Mouse (Mus musculus) heart, embryonic 13.5 days (tissue): ENCODE measurements around the gene Timm8b. TPM values are rescaled to one million over a fixed set of nuclear protein-coding genes. Genes with fewer than 3 reads are reported as not detected.

Source experiments
- ATAC-seq: fragments of 200-750 bp; cut with Nextera tagmentation; 2 replicates; pipeline ENCODE4 v1.8.0; 2017; ENCODE audit warnings: moderate TSS enrichment; ENCODE audit not compliant: insufficient number of reproducible peaks, low FRiP score, low TSS enrichment; ENCODE audit errors: extremely low read depth
- H3K27ac ChIP-seq: fragments of 300-500 bp; sonication (generic); replicated peaks from 2 replicates; pipeline ENCODE4 v1.5.1; 2015; ENCODE audit warnings: moderate library complexity, mild to moderate bottlenecking, inconsistent platforms
- H3K27me3 ChIP-seq: fragments of 300-500 bp; sonication (generic); replicated peaks from 2 replicates; pipeline ENCODE4 v1.6.1; 2015; ENCODE audit warnings: mild to moderate bottlenecking, inconsistent platforms
- H3K36me3 ChIP-seq: fragments of 300-500 bp; sonication (generic); 2 replicates; pipeline ENCODE4 v1.6.1; 2015; ENCODE audit warnings: mild to moderate bottlenecking, inconsistent platforms
- H3K4me1 ChIP-seq: fragments of 300-500 bp; sonication (generic); 2 replicates; pipeline ENCODE4 v1.6.1; 2015; ENCODE audit warnings: inconsistent platforms
- H3K4me2 ChIP-seq: fragments of 300-500 bp; sonication (generic); 2 replicates; pipeline ENCODE4 v1.6.1; 2015; ENCODE audit warnings: inconsistent platforms, mild to moderate bottlenecking, moderate library complexity
- H3K4me3 ChIP-seq: fragments of 300-500 bp; sonication (generic); 2 replicates; pipeline ENCODE4 v1.5.1; 2015; ENCODE audit warnings: moderate library complexity, mild to moderate bottlenecking, inconsistent platforms
- H3K9ac ChIP-seq: fragments of 300-500 bp; sonication (generic); 2 replicates; pipeline ENCODE4 v1.6.1; 2015; ENCODE audit warnings: inconsistent platforms, mild to moderate bottlenecking, moderate library complexity
- H3K9me3 ChIP-seq: fragments of 300-500 bp; sonication (generic); 2 replicates; pipeline ENCODE4 v1.6.1; 2016; ENCODE audit warnings: inconsistent platforms
- WGBS: fragments of 180-500 bp; shearing (Covaris S2); methylation state at CpG from one replicate; pipeline ENCODE4 v1.1.7; 2015; ENCODE audit warnings: mixed read lengths; 5-methylcytosine and 5-hydroxymethylcytosine counted together
- polyA plus RNA-seq: library from polyadenylated mRNA; unstranded; fragments of >200 nt; fragmentation: Nextera tagmentation; extraction: Ambion mirVana; gene quantifications from 2 replicates; pipeline ENCODE4 v1.2.1, GENCODE M21; 2015

Timm8b gene
- polyA plus RNA-seq, 1 experiment from 2014 or later = 247 TPM

DNA sequence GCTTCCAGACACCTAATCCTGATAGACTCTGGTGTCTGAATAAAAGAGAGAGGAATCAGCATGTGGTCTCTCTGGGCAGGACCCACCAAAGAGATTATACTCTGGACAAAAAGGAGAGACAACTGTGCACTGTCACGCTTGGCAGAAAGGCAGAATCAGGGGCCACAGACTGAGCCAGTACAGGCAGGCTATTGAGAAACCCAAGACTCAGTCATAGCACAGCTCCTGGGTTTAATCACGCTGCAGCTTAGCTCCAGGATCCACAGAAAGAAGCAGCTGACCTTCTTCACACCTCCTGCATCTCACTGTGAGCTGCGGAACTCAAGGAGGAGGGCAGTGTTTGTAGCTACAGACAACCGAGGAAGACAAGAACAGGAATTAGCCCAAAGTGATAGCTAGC is 23.3 kb upstream of the Timm8b start:
- Histone ChIP-seq H3K4me1 (no peaks in the 10 kb centered on the region), H3K36me3 (no peaks in the 10 kb centered on the region), H3K4me2 (no peak overlapping the region), H3K27me3 (no peaks in the 10 kb centered on the region), H3K4me3 (no peak overlapping the region), H3K9me3 (no peaks in the 10 kb centered on the region), H3K27ac (no peak overlapping the region), H3K9ac (no peak overlapping the region)
- WGBS = 27% methylated on average over 4 of the region's 4 CpGs
- no peak for ATAC-seq

DNA sequence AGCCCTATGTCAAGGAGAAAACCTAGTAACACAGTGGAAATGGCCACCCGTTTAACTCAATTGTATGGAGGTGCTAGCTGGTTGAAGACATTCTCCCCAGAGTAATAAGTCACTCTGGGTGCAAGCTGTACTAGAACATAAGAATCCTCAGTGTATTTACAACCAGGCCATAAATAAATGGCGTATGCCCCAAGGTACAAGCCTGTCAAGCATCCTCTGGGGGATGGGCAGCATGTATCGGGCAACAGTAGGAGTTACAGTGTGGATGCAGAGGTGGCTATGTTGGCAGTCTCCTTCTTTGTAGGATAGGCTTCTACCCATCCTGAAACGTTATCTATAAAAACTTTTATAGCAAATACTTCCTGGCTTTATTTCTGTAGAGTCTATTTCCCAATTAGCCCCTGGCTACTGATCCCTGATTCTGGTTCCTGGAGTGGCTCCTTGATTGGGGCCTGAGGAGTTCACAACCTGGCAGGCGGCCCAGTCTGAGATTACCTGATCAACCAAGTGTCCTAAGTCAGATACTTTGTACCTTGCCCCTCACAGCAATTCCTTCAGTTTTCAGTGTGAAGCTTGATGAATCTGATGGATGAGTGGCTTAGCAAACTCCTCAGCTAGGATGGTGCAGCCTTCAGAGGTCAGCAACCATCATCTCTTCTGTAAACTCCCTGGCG is 18.4 kb upstream of the Timm8b start:
- no peaks in the 10 kb centered on the region for H3K27me3 ChIP-seq
- H3K9me3 ChIP-seq = no peaks in the 10 kb centered on the region
- H3K4me3 ChIP-seq = no peak overlapping the region
- WGBS = 62% methylated on average over 6 of the region's 6 CpGs
- no peak overlapping the region for H3K4me2 ChIP-seq
- no peaks in the 10 kb centered on the region for H3K4me1 ChIP-seq
- no peak overlapping the region for H3K27ac ChIP-seq
- H3K36me3 ChIP-seq = no peaks in the 10 kb centered on the region
- no peak overlapping the region for H3K9ac ChIP-seq
- no peak for ATAC-seq

DNA sequence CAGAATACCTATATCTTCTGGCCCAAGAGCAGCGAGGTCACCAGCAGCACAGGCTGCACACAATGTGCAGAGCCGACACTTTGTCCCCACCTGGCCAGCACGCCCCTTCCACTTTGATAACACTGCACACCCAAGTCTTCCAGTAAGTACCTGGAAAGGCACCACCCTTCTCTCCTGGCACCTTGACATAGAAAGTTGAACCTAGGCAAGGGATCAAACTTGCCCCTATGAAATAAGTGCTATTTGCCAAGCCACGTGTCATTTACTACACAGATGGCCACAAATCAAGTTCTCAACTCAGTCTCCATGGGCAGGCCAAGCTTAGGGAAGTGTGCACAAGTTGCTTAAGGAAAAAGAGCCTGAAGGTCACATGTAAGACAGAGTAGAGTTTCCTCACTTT is 16.8 kb upstream of the Timm8b start:
- WGBS = 68% methylated on average over 4 of the region's 4 CpGs
- H3K4me2 ChIP-seq = no peak overlapping the region

DNA sequence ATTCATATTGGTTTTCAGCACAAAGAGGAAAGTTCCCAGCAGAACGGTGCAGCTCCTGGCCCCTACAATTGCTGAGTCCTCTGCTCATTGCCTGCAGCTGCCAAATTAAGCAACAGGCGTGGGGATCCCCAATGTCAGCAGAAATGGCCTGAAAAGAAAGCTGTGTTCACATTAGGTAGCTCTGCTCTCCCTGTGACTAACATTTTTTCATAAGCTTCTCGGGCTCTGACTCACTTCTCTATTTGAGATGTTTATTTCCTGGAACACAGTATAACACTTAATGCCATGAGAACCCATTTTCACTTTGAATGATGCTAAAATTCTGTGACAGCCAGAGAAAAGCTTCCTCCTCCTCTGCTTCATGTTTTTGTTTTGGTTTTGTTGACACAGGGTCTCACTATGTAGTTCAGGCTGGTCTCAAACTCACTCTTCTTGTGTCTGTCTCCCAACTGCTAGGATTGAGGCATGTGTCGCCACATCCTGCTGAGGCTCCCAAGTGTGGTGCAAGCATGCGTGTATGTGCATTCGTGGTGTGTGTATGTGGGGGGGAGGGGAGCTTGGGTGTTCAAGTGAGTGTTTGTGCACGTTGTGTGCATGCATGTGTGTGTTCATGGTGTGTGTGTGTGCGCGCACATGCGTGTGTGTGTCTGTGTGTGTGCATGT is 12.7 kb upstream of the Timm8b start:
- no peaks in the 10 kb centered on the region for H3K4me1 ChIP-seq
- ATAC-seq = no peak
- no peak overlapping the region for H3K4me2 ChIP-seq
- H3K9ac ChIP-seq = no peak overlapping the region
- 74% methylated on average over 10 of the region's 10 CpGs for WGBS
- H3K9me3 ChIP-seq = no peaks in the 10 kb centered on the region
- H3K27me3 ChIP-seq = no peaks in the 10 kb centered on the region
- peaks cover 16% of the 10 kb centered on the region for H3K36me3 ChIP-seq
- H3K4me3 ChIP-seq = no peak overlapping the region
- no peak overlapping the region for H3K27ac ChIP-seq

More for the DNA sequence above, 16.8 kb upstream of the Timm8b start:
- no peak for ATAC-seq
- no peak overlapping the region for H3K4me3 ChIP-seq
- H3K36me3 ChIP-seq = no peaks in the 10 kb centered on the region
- H3K27ac ChIP-seq = no peak overlapping the region
- H3K9ac ChIP-seq = no peak overlapping the region
- H3K27me3 ChIP-seq = no peaks in the 10 kb centered on the region
- no peaks in the 10 kb centered on the region for H3K4me1 ChIP-seq
- H3K9me3 ChIP-seq = no peaks in the 10 kb centered on the region

DNA sequence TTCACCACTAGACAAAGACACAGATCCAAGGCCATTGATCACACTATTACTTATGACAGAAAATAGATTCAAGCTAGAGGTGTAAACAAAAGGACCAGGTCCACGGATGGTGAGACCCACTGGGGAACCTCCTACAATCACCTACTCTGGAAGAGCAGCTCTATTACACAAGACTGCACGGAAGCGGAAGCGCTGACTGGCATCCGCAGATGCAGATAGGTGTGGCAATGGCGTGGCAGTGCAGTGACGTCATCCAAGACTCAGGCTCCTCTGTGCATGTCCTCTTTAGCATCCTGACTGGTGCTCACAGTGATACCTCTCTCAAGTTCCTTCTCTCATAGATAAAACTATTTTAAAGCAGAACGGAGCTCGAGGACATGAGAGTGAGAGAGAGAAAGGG is 10.8 kb upstream of the Timm8b start:
- WGBS = 81% methylated on average over 9 of the region's 9 CpGs
- no peak for ATAC-seq
- H3K9ac ChIP-seq = no peak overlapping the region
- no peak overlapping the region for H3K4me2 ChIP-seq
- H3K4me3 ChIP-seq = no peak overlapping the region
- peaks cover 36% of the 10 kb centered on the region for H3K36me3 ChIP-seq
- no peak overlapping the region for H3K27ac ChIP-seq
- no peaks in the 10 kb centered on the region for H3K9me3 ChIP-seq
- no peaks in the 10 kb centered on the region for H3K27me3 ChIP-seq
- H3K4me1 ChIP-seq = no peaks in the 10 kb centered on the region

DNA sequence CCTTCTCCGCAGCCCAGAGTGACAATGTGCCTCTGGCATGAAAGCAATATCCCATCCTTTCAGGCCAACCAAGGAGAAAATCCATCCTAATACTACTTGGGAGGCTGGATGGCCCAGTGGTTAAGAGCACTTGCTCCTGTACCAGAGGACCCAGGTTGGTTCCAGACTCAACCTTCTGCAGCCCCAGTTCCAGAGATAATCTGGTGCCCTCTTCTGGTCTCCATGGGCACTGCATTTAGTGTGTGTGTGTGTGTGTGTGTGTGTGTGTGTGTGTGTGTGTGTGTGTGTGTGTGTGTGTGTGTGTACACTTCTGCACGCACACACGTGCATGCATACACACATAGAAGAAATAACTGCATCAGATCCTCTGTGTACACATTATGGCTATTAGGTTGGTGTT is 10.2 kb upstream of the Timm8b start:
- WGBS = 73% methylated on average over 3 of the region's 3 CpGs
- Histone ChIP-seq H3K4me2 (no peak overlapping the region), H3K9me3 (no peaks in the 10 kb centered on the region), H3K27me3 (no peaks in the 10 kb centered on the region), H3K27ac (no peak overlapping the region), H3K9ac (no peak overlapping the region), H3K4me1 (no peaks in the 10 kb centered on the region), H3K36me3 (peaks cover 42% of the 10 kb centered on the region), H3K4me3 (no peak overlapping the region)
- no peak for ATAC-seq

DNA sequence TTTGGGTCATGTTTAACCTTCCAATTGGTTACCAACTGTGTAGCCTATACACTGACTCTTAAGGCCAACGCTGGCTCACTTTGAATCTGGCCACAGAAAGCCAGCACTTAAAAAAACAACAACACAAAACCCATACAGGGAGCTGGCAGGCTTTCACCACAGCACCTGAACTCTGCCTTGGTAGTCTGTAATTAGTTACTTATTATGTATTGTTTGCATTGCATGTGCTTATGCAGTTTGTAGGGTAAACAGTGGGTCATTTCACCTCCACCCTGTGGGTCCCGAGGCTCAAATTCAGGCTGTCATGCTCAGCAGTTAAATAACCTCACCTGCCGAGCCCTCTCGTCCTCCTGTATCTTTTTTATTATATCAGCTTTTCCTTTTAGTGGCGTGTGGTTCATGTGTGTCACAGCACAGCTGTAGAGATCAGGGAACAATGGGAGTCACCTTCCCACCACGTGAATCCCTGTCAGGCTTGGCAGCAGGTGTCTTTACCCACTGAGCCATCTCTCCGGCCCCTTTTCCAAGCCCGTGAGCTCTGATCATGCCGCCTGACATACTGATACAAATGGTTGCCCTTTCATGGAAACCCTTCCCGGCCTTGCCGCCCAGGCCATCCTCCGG is 8.8 kb upstream of the Timm8b start:
- no peaks in the 10 kb centered on the region for H3K4me1 ChIP-seq
- no peak overlapping the region for H3K4me3 ChIP-seq
- H3K27ac ChIP-seq = no peak overlapping the region
- no peaks in the 10 kb centered on the region for H3K9me3 ChIP-seq
- peaks cover 55% of the 10 kb centered on the region for H3K36me3 ChIP-seq
- ATAC-seq = no peak
- H3K27me3 ChIP-seq = no peaks in the 10 kb centered on the region
- WGBS = 79% methylated on average over 12 of the region's 12 CpGs
- no peak overlapping the region for H3K9ac ChIP-seq
- H3K4me2 ChIP-seq = no peak overlapping the region

DNA sequence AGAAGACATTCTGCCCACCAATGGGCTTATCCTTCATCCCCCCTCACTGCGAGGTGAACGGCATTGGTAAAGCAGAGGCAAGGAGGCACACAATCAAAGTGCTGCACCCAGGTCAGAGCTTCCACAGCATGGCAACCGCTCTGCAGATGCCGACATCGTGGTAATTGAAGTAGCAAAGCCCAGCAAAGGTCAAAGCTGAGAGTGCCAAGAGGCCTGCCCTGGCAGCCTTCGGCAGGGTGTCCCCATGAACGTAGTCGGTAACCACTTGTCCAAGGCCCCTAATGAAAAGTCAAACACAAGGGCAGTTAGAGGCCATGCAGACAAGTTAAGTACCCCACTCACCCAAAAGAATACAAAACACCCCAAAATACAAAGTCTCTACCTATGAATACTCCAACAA is 6.7 kb upstream of the Timm8b start:
- Histone ChIP-seq H3K4me3 (no peak overlapping the region), H3K4me1 (peaks cover 17% of the 10 kb centered on the region), H3K27ac (no peak overlapping the region), H3K9me3 (no peaks in the 10 kb centered on the region), H3K9ac (no peak overlapping the region), H3K4me2 (no peak overlapping the region), H3K36me3 (peaks cover 67% of the 10 kb centered on the region), H3K27me3 (no peaks in the 10 kb centered on the region)
- ATAC-seq = no peak
- WGBS = 86% methylated on average over 8 of the region's 8 CpGs

DNA sequence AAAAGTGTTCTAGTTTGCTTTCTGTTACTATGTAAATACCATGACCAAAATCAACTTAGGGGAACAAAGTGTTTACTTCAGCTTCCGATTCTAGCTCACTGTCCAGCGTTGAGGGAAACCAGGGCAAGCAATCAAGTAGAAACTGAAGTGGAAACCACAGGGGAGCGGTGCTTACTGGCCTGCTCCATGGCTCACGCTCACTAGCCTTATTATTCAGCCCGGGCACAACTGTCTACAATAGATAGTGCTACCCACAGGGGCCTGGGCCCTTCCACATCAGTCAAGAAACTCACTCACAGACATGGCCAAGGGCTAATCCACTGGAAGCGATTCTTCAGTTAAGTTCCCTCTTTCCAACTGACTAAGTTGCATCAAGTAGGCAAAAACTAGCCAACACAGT is 2.2 kb upstream of the Timm8b start:
- H3K9me3 ChIP-seq = no peaks in the 10 kb centered on the region
- ATAC-seq = no peak
- no peaks in the 10 kb centered on the region for H3K27me3 ChIP-seq
- peak overlapping the region; percentile 13 for H3K27ac ChIP-seq
- peak overlapping the region; percentile 61; the same call in 1 of the 2 replicates for H3K9ac ChIP-seq
- peaks cover 63% of the 10 kb centered on the region for H3K36me3 ChIP-seq
- WGBS = 55% methylated on average over 6 of the region's 6 CpGs
- H3K4me1 ChIP-seq = peaks cover 36% of the 10 kb centered on the region
- H3K4me2 ChIP-seq = peak overlapping the region; percentile 92
- H3K4me3 ChIP-seq = peak overlapping the region; percentile 93

DNA sequence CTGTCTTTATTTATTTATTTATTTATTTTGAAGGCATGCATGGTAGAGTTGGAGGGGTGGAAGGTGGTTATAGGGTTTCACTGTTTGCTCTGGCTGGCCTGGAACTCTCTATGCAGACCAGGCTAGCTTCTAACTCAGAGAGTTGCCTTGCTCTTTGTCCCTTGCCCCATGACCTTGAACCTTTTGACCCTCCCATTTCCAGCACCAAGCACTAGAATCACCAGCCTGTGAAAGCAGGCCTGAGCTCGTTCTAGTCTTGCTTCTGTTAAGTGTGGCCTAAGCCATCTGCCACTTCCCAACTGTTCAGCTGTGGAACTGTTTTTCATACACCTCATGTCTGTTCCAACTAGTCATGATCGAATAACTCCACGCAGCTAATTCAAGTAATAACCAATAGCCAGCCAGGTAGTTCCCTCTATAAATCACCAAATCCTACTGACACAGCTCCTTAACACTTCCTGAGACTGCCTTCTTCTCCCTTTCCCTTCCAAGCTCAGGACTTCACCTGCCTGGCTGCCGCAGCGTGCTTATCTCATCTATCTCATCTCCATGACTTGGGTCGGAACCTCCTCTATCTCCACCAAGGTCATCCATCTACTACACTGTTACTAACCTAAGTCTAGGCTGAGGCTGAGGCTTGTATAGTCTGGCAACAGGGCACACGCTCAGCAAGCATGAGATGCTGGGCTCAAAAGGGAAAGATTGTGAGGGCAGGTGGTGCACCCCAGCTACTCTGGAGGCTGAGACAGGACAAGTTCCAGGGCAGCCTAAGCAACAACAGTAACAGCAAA is 1.5 kb upstream of the Timm8b start:
- H3K27me3 ChIP-seq = no peaks in the 10 kb centered on the region
- peaks cover 36% of the 10 kb centered on the region for H3K4me1 ChIP-seq
- H3K36me3 ChIP-seq = peaks cover 62% of the 10 kb centered on the region
- WGBS = 66% methylated on average over 7 of the region's 7 CpGs
- H3K9ac ChIP-seq = peak overlapping the region; percentile 95
- no peaks in the 10 kb centered on the region for H3K9me3 ChIP-seq
- peak overlapping the region; percentile 92 for H3K4me2 ChIP-seq
- peak overlapping the region; percentile 21 for H3K27ac ChIP-seq
- ATAC-seq = no peak
- H3K4me3 ChIP-seq = peak overlapping the region; percentile 93

DNA sequence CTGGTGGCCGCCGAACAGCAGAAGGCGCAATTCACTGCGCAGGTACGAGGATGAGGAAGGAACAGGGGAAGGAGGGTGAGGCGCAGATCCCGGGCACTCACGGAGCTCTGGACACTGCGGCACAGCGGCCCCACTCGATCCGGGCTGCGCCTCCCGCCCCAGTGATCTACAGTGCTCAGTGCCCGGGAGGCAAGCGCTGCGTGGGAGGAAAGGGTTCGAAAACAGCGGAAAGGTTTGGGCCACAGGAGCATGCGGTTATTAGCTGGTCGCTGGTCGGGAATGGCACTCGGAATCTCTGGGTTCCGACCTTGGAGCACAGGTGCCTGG is 251 bp downstream of the Timm8b start:
- peaks cover 62% of the 10 kb centered on the region for H3K36me3 ChIP-seq
- H3K27me3 ChIP-seq = no peaks in the 10 kb centered on the region
- peak overlapping the region; percentile 93 for H3K4me3 ChIP-seq
- H3K4me2 ChIP-seq = peak overlapping the region; percentile 92
- ATAC-seq = peak; percentile 81
- peaks cover 36% of the 10 kb centered on the region for H3K4me1 ChIP-seq
- no peaks in the 10 kb centered on the region for H3K9me3 ChIP-seq
- H3K27ac ChIP-seq = peak overlapping the region; percentile 92
- 0% methylated on average over 24 of the region's 24 CpGs for WGBS
- peak overlapping the region; percentile 95 for H3K9ac ChIP-seq
